Mouse (Mus musculus) liver, postnatal 0 days (tissue): ENCODE measurements at regions not wholly inside any gene's neighbourhood (a gene's known extent, or its start where the extent isn't known, plus 50 kb on each side); places are given as distances from the start of the nearest gene placed in this dataset.

ENCODE experiments used
- CTCF ChIP-seq: sonication (generic); IDR thresholded peaks from 2 replicates; pipeline ENCODE4 v1.5.1; 2016; ENCODE audit warnings: antibody characterized with exemption, low read depth
- EP300 ChIP-seq: IDR thresholded peaks from 2 replicates; pipeline ENCODE4 v1.6.1; 2016; ENCODE audit warnings: antibody characterized with exemption, low read depth, mild to moderate bottlenecking

DNA sequence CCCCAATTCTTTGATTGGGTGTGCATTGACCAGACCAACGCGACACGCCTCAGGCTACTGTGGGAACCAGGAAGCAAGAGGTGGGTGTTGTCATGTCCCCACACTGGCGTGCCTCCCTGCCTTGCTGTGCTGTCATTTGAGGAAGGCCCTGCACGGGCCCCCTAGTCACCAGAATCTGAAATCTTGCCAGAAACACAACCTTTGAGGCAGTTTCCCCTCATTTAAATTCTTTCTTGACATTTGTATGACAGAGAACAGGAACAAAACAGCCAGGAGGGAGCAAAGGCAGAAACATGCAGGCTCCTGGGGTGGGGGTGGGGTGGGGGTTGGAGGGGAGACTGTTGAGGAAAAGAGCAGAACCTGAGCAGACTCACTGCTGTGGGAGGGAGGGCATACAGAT is 309.5 kb downstream of the Mroh4 start:
- no peak for TF ChIP-seq CTCF
- no peak for TF ChIP-seq EP300
